In genomic region chr10:42031021-42031420, GRCm38 (mm10) we compare ENCODE assay signal across 7 mouse cellular contexts. TPM values are rescaled to one million over a fixed set of nuclear protein-coding genes. Genes with fewer than 3 reads are reported as not detected.
DNase-seq lines count a peak whose midpoint lies in the region; ATAC-seq and TF ChIP-seq lines count a peak whose summit lies in the region.

No protein-coding gene starts in this region.

- H3K79me2 ChIP-seq in heart, adult 2 months (replicated peaks; ENCODE audit: control insufficient read depth, insufficient read depth, low read length) = no peaks in the 10 kb centered on the region

- H3K27ac ChIP-seq in embryonic facial prominence, embryonic 13.5 days = no peak overlapping the region
- peak overlapping the region; percentile 76 for H3K27ac ChIP-seq in heart, adult 2 months
- H3K27ac ChIP-seq in limb, embryonic 13.5 days = no peak overlapping the region
- no peak overlapping the region for H3K27ac ChIP-seq in midbrain, embryonic 15.5 days
- H3K27ac ChIP-seq in spleen, adult 2 months (ENCODE audit: insufficient read depth, low read length) = no peak overlapping the region

- intact Hi-C loops in heart, adult 2 months (cut with DNase I) = loop anchor here (1.0 to 5.0 kb wide), 4 partner anchors 50 to 268 kb away; partner anchors contain the start of gene Foxo3

- peak; percentile 93 for TF ChIP-seq CTCF in heart, adult 2 months (IDR thresholded peaks at IDR 0.05)
- peak; percentile 87 for TF ChIP-seq CTCF in spleen, adult 2 months (IDR thresholded peaks at IDR 0.05; ENCODE audit: extremely low read depth, insufficient read depth, insufficient read length, insufficient replicate concordance)

- no peak for TF ChIP-seq POLR2A in heart, adult 2 months (IDR thresholded peaks at IDR 0.05; ENCODE audit: insufficient read depth, low read depth, low read length)
- TF ChIP-seq POLR2A in spleen, adult 2 months (IDR thresholded peaks at IDR 0.05; ENCODE audit: low read depth, low read length) = no peak

- H3K4me1 ChIP-seq in embryonic facial prominence, embryonic 13.5 days = peaks cover 33% of the 10 kb centered on the region
- peaks cover 1% of the 10 kb centered on the region; the same call in 1 of the 2 replicates for H3K4me1 ChIP-seq in heart, adult 2 months (ENCODE audit: control insufficient read depth, insufficient read depth, low read length)
- peaks cover 27% of the 10 kb centered on the region for H3K4me1 ChIP-seq in limb, embryonic 13.5 days
- H3K4me1 ChIP-seq in midbrain, embryonic 15.5 days = peaks cover 3% of the 10 kb centered on the region; the same call in 1 of the 2 replicates
- H3K4me1 ChIP-seq in spleen, adult 2 months (ENCODE audit: control insufficient read depth, insufficient read depth, insufficient read length) = no peaks in the 10 kb centered on the region; the same call in 1 of the 2 replicates

- no peaks in the 10 kb centered on the region for H3K27me3 ChIP-seq in embryonic facial prominence, embryonic 13.5 days
- H3K27me3 ChIP-seq in heart, adult 2 months (ENCODE audit: control insufficient read depth, insufficient read depth, low read length) = no peaks in the 10 kb centered on the region
- no peaks in the 10 kb centered on the region for H3K27me3 ChIP-seq in limb, embryonic 13.5 days
- H3K27me3 ChIP-seq in midbrain, embryonic 15.5 days (replicated peaks) = no peaks in the 10 kb centered on the region
- H3K27me3 ChIP-seq in spleen, adult 2 months (ENCODE audit: control insufficient read depth, insufficient read depth, low read length) = no peaks in the 10 kb centered on the region

- no peak overlapping the region for H3K9ac ChIP-seq in embryonic facial prominence, embryonic 13.5 days
- H3K9ac ChIP-seq in heart, adult 2 months (ENCODE audit: low read depth, low read length) = peak overlapping the region; percentile 52
- H3K9ac ChIP-seq in limb, embryonic 13.5 days = no peak overlapping the region
- H3K9ac ChIP-seq in midbrain, embryonic 15.5 days = no peak overlapping the region

- DNase-seq in adrenal gland, postnatal 36 days = peak; percentile 92 to 94
- DNase-seq in heart, adult 2 months = peak; percentile 86 to 89
- peak; percentile 92 to 95 for DNase-seq in kidney, adult 8-10 months
- DNase-seq in spleen, adult 2 months (ENCODE audit: low read depth in 1 of 2, low spot score in 2 of 2) = peak; percentile 55 to 87

- H3K4me3 ChIP-seq in embryonic facial prominence, embryonic 13.5 days = no peak overlapping the region
- H3K4me3 ChIP-seq in heart, adult 2 months = peak overlapping the region; percentile 38
- H3K4me3 ChIP-seq in limb, embryonic 13.5 days = no peak overlapping the region
- H3K4me3 ChIP-seq in midbrain, embryonic 15.5 days = no peak overlapping the region
- H3K4me3 ChIP-seq in spleen, adult 2 months (ENCODE audit: extremely low read depth, insufficient read depth, insufficient read length) = peak overlapping the region; percentile 46; the same call in 1 of the 2 replicates

- H3K4me2 ChIP-seq in embryonic facial prominence, embryonic 13.5 days = peak overlapping the region; percentile 47
- H3K4me2 ChIP-seq in limb, embryonic 13.5 days (replicated peaks) = peak overlapping the region; percentile 50
- peak overlapping the region; percentile 28 for H3K4me2 ChIP-seq in midbrain, embryonic 15.5 days

- 17% methylated on average over 16 of the region's 16 CpGs for WGBS in embryonic facial prominence, embryonic 13.5 days
- WGBS in heart, adult 2 months = 18% methylated on average over 16 of the region's 16 CpGs
- WGBS in limb, embryonic 13.5 days = 12% methylated on average over 16 of the region's 16 CpGs
- 17% methylated on average over 16 of the region's 16 CpGs for WGBS in midbrain, embryonic 15.5 days
- 10% methylated on average over 16 of the region's 16 CpGs for WGBS in spleen, adult 2 months

- H3K9me3 ChIP-seq in embryonic facial prominence, embryonic 13.5 days = no peaks in the 10 kb centered on the region
- H3K9me3 ChIP-seq in limb, embryonic 13.5 days = no peaks in the 10 kb centered on the region
- no peaks in the 10 kb centered on the region for H3K9me3 ChIP-seq in midbrain, embryonic 15.5 days

- no peak for ATAC-seq in embryonic facial prominence, embryonic 13.5 days (ENCODE audit: insufficient number of reproducible peaks, insufficient read depth, low FRiP score, low TSS enrichment, low read depth)
- ATAC-seq in limb, embryonic 13.5 days (ENCODE audit: low FRiP score, low read depth) = peak; percentile 48; the same call in 1 of the 2 replicates
- ATAC-seq in midbrain, embryonic 15.5 days (replicated peaks) = no peak

- TF ChIP-seq EP300 in heart, adult 2 months (IDR thresholded peaks at IDR 0.05; ENCODE audit: insufficient read depth, low read depth, low read length) = peak; percentile 86

- no peaks in the 10 kb centered on the region for H3K36me3 ChIP-seq in embryonic facial prominence, embryonic 13.5 days
- H3K36me3 ChIP-seq in heart, adult 2 months (ENCODE audit: control insufficient read depth, insufficient read depth, low read length) = no peaks in the 10 kb centered on the region
- no peaks in the 10 kb centered on the region for H3K36me3 ChIP-seq in limb, embryonic 13.5 days
- H3K36me3 ChIP-seq in midbrain, embryonic 15.5 days (replicated peaks) = no peaks in the 10 kb centered on the region
- H3K36me3 ChIP-seq in spleen, adult 2 months (ENCODE audit: control insufficient read depth, insufficient read depth, low read length) = no peaks in the 10 kb centered on the region

RNA-seq across cellular contexts. Expression of gene Armc2, which starts 12.8 kb away (rescaled TPM):
- 1 to 10 TPM; 1.2 to 3.8 TPM for total RNA-seq in adrenal gland, postnatal 36 days (2021)
- polyA plus RNA-seq in embryonic facial prominence, embryonic 13.5 days (2015; fragmentation: Nextera tagmentation; extraction: Ambion mirVana) = 3.6 and 4.2 TPM in 2 replicates
- 10 to 100 TPM; 16.7 to 22.8 TPM for total RNA-seq in heart, adult 2 months (2021)
- 6.4 and 7.1 TPM in 2 replicates for polyA plus RNA-seq in heart, adult 2 months (2012; rRNA removed)
- polyA plus RNA-seq in limb, embryonic 13.5 days (2015; fragmentation: Nextera tagmentation; extraction: Ambion mirVana) = 3.4 and 4.2 TPM in 2 replicates
- 11.3 and 11.9 TPM in 2 replicates for polyA plus RNA-seq in midbrain, embryonic 15.5 days (2015; fragmentation: Nextera tagmentation; extraction: Ambion mirVana)
- 0.16 and 0.35 TPM in 2 replicates for polyA plus RNA-seq in spleen, adult 2 months (2012; rRNA removed)

Comparison
In these comparisons a context has a peak if more than half of its experiments do, and no peak if none do; other contexts are left out.
1. H3K4me3 ChIP-seq: peak in heart, adult 2 months (single experiment) and spleen, adult 2 months (single experiment); none in embryonic facial prominence, embryonic 13.5 days (single experiment), limb, embryonic 13.5 days (single experiment) and midbrain, embryonic 15.5 days (single experiment).
2. Peak in every context shown above with its lines, with median percentiles within 50 percentile points of each other: DNase-seq and H3K4me2 ChIP-seq.